Mouse (Mus musculus) heart, adult 2 months (tissue): ENCODE results near the gene Cyp27a1.

ENCODE experiments used
- CTCF ChIP-seq: fragments of 200-600 bp; IDR thresholded peaks from 2 replicates; pipeline ENCODE4 v1.8.1; 2022; ENCODE audit warnings: antibody characterized with exemption, mild to moderate bottlenecking, moderate library complexity
- POLR2A ChIP-seq: fragments of 200-500 bp; IDR thresholded peaks from 2 replicates; pipeline ENCODE4 v1.6.1; 2011; ENCODE audit warnings: mild to moderate bottlenecking, low read depth, low read length, control low read depth; ENCODE audit not compliant: insufficient read depth

- TF ChIP-seq CTCF (no peak), POLR2A (no peak)
Measured at GRCm38 (mm10) chr1:74721657-74722056, 8.3 kb downstream of the Cyp27a1 start.
